Mouse (Mus musculus): ENCODE results near the gene Gm10401. TPM values are rescaled to one million over a fixed set of nuclear protein-coding genes. Genes with fewer than 3 reads are reported as not detected.

The Gm10401 gene
- not detected in 2 replicates for polyA plus RNA-seq (2012; rRNA removed)

GRCm38 (mm10) chr5:115098195-115098594 lies at the start of gene Gm10401:
Gm10401 (minus strand) TSS chr5:115098295.

GRCm38 (mm10) chr5:115134234-115135165 lies 36.4 kb upstream of the Gm10401 start, which contains the start of gene Unc119b:
Unc119b (minus strand) TSS chr5:115134975.

GRCm38 (mm10) chr5:115118961-115119570 lies 21.0 kb upstream of the Gm10401 start, which contains the start of gene Acads:
Acads (minus strand) TSS chr5:115119346.

Other genes with a start within 250 kb of the Gm10401 start
- gene 4930519G04Rik, start 244.6 kb downstream of the Gm10401 start, polyA plus RNA-seq (2012; rRNA removed), result not detected in 2 replicates
- not detected in 2 replicates for gene Gm9936, start 239.6 kb downstream of the Gm10401 start, polyA plus RNA-seq (2012; rRNA removed)
- 1.9 and 3.1 TPM in 2 replicates for gene Oasl2, start 201.4 kb downstream of the Gm10401 start, polyA plus RNA-seq (2012; rRNA removed)
- gene Oasl1, start 175.1 kb downstream of the Gm10401 start, polyA plus RNA-seq (2012; rRNA removed), result 0.70 TPM in 2 replicates
- gene 2210016L21Rik, start 156.1 kb downstream of the Gm10401 start, polyA plus RNA-seq (2012; rRNA removed), result 7.5 and 8.0 TPM in 2 replicates
- 0.89 and 1.2 TPM in 2 replicates for gene Hnf1a, start 127.2 kb downstream of the Gm10401 start, polyA plus RNA-seq (2012; rRNA removed)
- 14.6 and 17.8 TPM in 2 replicates for gene Sppl3, start 87.2 kb downstream of the Gm10401 start, polyA plus RNA-seq (2012; rRNA removed)
- gene Acads, start 21.1 kb upstream of the Gm10401 start, polyA plus RNA-seq (2012; rRNA removed), result 23.6 and 27.1 TPM in 2 replicates
- 5.9 and 7.3 TPM in 2 replicates for gene Unc119b, start 36.7 kb upstream of the Gm10401 start, polyA plus RNA-seq (2012; rRNA removed)
- gene Mlec, start 59.9 kb upstream of the Gm10401 start, polyA plus RNA-seq (2012; rRNA removed), result 38.4 and 41.2 TPM in 2 replicates
- gene Cabp1, start 96.1 kb upstream of the Gm10401 start, polyA plus RNA-seq (2012; rRNA removed), result 0.29 and 0.33 TPM in 2 replicates
- 51.9 and 54.7 TPM in 2 replicates for gene Pop5, start 137.5 kb upstream of the Gm10401 start, polyA plus RNA-seq (2012; rRNA removed)
- gene Rnf10, start 174.6 kb upstream of the Gm10401 start, polyA plus RNA-seq (2012; rRNA removed), result 81.8 and 101 TPM in 2 replicates
- 9.7 and 11.4 TPM in 2 replicates for gene Coq5, start 181.4 kb upstream of the Gm10401 start, polyA plus RNA-seq (2012; rRNA removed)
- gene Dynll1, start 202.7 kb upstream of the Gm10401 start, polyA plus RNA-seq (2012; rRNA removed), result 146 and 153 TPM in 2 replicates
- 45.5 and 47.7 TPM in 2 replicates for gene Srsf9, start 228.9 kb upstream of the Gm10401 start, polyA plus RNA-seq (2012; rRNA removed)
- 11.6 and 13.2 TPM in 2 replicates for gene Gatc, start 242.9 kb upstream of the Gm10401 start, polyA plus RNA-seq (2012; rRNA removed)
- gene Triap1, start 242.9 kb upstream of the Gm10401 start, polyA plus RNA-seq (2012; rRNA removed), result 16.0 and 19.0 TPM in 2 replicates